Mouse (Mus musculus): ENCODE measurements at regions not wholly inside any gene's neighbourhood (a gene's known extent, or its start where the extent isn't known, plus 50 kb on each side); places are given as distances from the start of the nearest gene placed in this dataset.

DNA sequence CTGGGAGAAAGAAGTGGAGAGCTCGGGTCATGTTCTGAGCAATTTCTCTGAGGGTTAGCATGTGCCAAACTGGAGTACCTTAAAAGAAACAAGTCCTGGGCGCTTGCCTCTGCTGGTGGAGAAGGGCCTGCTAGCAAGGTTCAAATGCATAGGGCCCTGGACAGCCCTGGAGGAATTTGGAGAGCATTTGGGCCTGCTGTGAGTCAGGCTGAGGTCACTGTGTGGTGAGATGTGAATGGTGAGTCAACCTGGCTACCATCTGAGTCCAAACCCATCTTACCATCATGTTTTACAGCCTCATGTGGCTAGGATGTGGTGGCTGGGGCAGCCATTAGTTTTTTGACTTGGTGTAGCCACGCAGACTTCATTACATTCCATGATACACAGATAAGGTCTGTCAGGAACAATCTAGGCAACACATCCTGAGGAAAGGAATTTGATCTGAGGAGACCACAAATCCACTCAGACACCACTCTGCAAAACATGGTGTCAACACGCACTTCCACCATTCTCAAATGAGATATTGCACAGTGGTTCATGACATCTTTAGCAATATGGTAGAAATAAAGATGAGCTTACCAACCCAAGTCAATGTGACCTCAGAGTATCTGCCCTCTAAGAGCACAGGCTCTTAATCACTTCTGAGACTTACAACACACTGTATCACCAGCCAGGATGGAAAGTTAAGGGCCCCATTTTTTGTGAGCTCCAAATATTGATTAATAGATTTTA, 83.1 kb downstream of the Thbs2 start:
- 89% methylated on average over 4 of the region's 4 CpGs for WGBS
- no peaks in the 10 kb centered on the region for H3K4me1 ChIP-seq (ENCODE audit: insufficient read depth, low read length)
- no peaks in the 10 kb centered on the region for H3K9me3 ChIP-seq (ENCODE audit: low read length)
- no peak for ATAC-seq
- H3K27me3 ChIP-seq (ENCODE audit: insufficient read depth, low read length), result no peaks in the 10 kb centered on the region
- DNase-seq (ENCODE audit: low spot score), result no peak
- H3K9ac ChIP-seq (replicated peaks; ENCODE audit: low read length), result no peak overlapping the region
- no peak overlapping the region for H3K4me3 ChIP-seq (ENCODE audit: low read length)
- no peak for TF ChIP-seq CTCF (IDR thresholded peaks at IDR 0.05; ENCODE audit: low read depth)
- no peak overlapping the region for H3K4me2 ChIP-seq (ENCODE audit: low read depth, low read length)
- no peaks in the 10 kb centered on the region for H3K36me3 ChIP-seq (ENCODE audit: insufficient read depth, low read length)
- H3K27ac ChIP-seq, result no peak overlapping the region

DNA sequence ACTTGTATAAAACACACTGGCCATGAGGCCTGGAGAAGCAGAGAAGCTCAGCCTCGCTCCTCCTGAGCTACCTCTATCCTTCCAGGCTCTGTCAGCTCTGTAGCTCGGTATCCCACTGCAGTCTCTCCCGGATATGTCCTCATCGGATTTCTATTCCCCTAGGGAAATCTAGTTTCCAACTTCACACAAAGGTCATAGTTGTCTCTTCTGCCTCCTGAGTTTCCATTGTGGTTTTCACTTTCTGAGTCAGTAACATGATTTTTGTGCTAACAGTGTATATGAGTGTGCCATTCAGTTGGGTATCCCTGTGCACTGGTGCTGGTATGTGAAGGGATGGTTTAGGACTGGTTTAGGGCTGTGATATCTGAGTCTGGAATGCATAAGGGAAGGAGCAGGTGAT, 85.2 kb downstream of the Thbs2 start:
- no peak for TF ChIP-seq CTCF (IDR thresholded peaks at IDR 0.05; ENCODE audit: low read depth)
- no peak overlapping the region for H3K27ac ChIP-seq
- no peaks in the 10 kb centered on the region for H3K27me3 ChIP-seq (ENCODE audit: insufficient read depth, low read length)
- H3K4me2 ChIP-seq (ENCODE audit: low read depth, low read length), result no peak overlapping the region
- DNase-seq (ENCODE audit: low spot score) (no peak), ATAC-seq (no peak)
- no peak overlapping the region for H3K9ac ChIP-seq (replicated peaks; ENCODE audit: low read length)
- no peaks in the 10 kb centered on the region for H3K9me3 ChIP-seq (ENCODE audit: low read length)
- H3K36me3 ChIP-seq (ENCODE audit: insufficient read depth, low read length), result no peaks in the 10 kb centered on the region
- no peaks in the 10 kb centered on the region for H3K4me1 ChIP-seq (ENCODE audit: insufficient read depth, low read length)
- no peak overlapping the region for H3K4me3 ChIP-seq (ENCODE audit: low read length)
- WGBS, result 84% methylated on average over 4 of the region's 4 CpGs

DNA sequence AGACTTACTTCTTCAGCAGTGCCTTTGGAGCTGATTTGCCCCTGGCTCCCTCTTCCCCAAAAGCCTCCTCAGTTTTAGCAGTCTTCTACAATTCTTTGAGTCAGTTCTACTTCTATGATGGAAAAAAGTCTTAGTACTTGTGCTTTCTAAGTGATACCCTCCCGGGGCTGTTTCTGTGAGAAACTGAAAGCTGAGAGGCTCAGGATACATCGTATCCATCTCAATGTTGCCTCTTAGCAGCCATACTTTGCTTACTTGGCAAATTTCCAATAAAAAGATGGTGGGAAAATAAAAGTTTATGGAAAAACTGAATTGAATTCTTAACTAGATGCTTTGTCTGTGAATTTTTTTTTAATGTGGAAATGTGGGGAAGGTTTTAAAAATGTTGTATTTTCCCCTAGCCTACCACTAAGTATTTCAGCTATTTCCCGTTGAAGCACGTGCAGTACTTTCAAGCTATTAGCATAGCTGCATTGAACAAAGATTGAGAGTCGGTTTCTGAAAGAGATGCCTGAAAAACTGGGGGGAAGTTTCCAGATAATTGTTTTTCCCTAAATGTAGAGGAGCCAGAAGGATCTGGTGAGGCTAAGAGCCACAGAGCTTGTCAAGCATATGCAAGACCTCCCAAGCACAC, 87.6 kb downstream of the Thbs2 start:
- no peak for ATAC-seq
- Histone ChIP-seq H3K4me2 (ENCODE audit: low read depth, low read length) (no peak overlapping the region), H3K36me3 (ENCODE audit: insufficient read depth, low read length) (no peaks in the 10 kb centered on the region), H3K27ac (no peak overlapping the region), H3K9ac (replicated peaks; ENCODE audit: low read length) (no peak overlapping the region), H3K4me1 (ENCODE audit: insufficient read depth, low read length) (no peaks in the 10 kb centered on the region), H3K9me3 (ENCODE audit: low read length) (no peaks in the 10 kb centered on the region), H3K4me3 (ENCODE audit: low read length) (no peak overlapping the region), H3K27me3 (ENCODE audit: insufficient read depth, low read length) (no peaks in the 10 kb centered on the region)
- WGBS, result 72% methylated on average over 5 of the region's 5 CpGs
- no peak for TF ChIP-seq CTCF (IDR thresholded peaks at IDR 0.05; ENCODE audit: low read depth)
- no peak for DNase-seq (ENCODE audit: low spot score)

DNA sequence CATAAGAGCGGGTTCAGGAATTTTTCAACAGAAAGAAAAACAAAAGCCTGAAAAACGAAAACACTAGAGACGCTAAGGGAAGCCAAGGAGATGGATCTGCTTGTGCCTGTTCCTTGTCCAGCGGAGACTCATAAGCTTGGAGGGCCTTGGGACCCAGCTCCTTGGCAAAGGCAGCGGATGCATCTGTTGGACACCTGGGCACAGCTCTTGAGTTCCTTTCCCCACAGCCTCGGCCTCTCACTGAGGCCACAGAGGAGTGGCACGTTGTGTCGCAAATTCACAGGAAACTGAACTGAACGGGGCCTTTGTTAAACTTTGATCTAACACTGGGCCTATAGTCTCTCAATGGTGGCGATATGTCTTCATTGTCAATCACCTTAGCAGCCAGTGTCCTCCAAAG, 94.4 kb downstream of the Thbs2 start:
- Histone ChIP-seq H3K9me3 (ENCODE audit: low read length) (no peaks in the 10 kb centered on the region), H3K27ac (no peak overlapping the region), H3K9ac (replicated peaks; ENCODE audit: low read length) (no peak overlapping the region), H3K4me2 (ENCODE audit: low read depth, low read length) (no peak overlapping the region), H3K4me1 (ENCODE audit: insufficient read depth, low read length) (no peaks in the 10 kb centered on the region), H3K4me3 (ENCODE audit: low read length) (no peak overlapping the region), H3K36me3 (ENCODE audit: insufficient read depth, low read length) (no peaks in the 10 kb centered on the region), H3K27me3 (ENCODE audit: insufficient read depth, low read length) (no peaks in the 10 kb centered on the region)
- ATAC-seq (no peak), DNase-seq (ENCODE audit: low spot score) (no peak)
- TF ChIP-seq CTCF (IDR thresholded peaks at IDR 0.05; ENCODE audit: low read depth), result no peak
- 74% methylated on average over 10 of the region's 10 CpGs for WGBS

DNA sequence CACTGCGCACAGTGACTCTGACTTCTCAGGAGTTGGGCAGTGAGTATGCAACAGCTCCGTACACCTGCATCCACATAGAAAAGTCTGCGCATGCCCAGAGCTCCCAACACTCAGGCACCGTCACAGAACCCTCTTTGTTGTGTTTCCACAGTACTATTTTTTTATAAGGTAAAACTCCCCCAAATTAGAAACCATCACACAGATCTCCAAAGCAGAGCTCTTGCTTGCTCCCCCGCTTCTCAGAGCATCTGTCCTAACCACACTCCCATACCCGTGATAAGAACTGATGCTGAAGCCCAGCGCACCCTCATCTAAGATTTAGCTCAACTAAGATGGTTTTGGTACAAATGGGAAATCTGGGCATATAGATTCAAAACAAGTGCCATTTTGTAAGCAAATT, 97.6 kb downstream of the Thbs2 start:
- H3K36me3 ChIP-seq (ENCODE audit: insufficient read depth, low read length), result no peaks in the 10 kb centered on the region
- TF ChIP-seq CTCF (IDR thresholded peaks at IDR 0.05; ENCODE audit: low read depth), result no peak
- no peak overlapping the region for H3K27ac ChIP-seq
- no peak overlapping the region for H3K9ac ChIP-seq (replicated peaks; ENCODE audit: low read length)
- ATAC-seq, result no peak
- no peak overlapping the region for H3K4me2 ChIP-seq (ENCODE audit: low read depth, low read length)
- WGBS, result 91% methylated on average over 7 of the region's 7 CpGs
- DNase-seq (ENCODE audit: low spot score), result no peak
- H3K27me3 ChIP-seq (ENCODE audit: insufficient read depth, low read length), result no peaks in the 10 kb centered on the region
- no peaks in the 10 kb centered on the region for H3K4me1 ChIP-seq (ENCODE audit: insufficient read depth, low read length)
- H3K4me3 ChIP-seq (ENCODE audit: low read length), result no peak overlapping the region
- H3K9me3 ChIP-seq (ENCODE audit: low read length), result no peaks in the 10 kb centered on the region

DNA sequence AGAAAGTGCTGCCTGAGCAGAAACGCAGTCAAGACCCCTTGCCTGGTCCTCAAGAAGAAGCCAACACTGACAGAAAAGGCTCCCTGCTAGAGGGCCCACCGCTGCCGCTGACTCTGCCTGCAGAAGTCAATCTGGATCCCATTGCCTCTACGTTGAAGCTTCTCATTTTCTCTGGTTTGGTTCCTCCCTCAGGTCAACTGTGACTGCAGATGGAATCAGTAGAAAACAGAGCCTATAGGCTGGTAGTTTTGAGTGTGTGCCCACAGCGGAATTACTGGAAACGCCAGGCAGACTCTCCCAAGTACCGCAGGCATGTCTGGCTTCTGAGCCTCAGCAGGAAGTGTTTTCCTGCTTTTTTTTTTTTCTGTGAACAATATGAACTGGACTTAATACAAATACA, 98.5 kb downstream of the Thbs2 start:
- no peak for TF ChIP-seq CTCF (IDR thresholded peaks at IDR 0.05; ENCODE audit: low read depth)
- H3K4me3 ChIP-seq (ENCODE audit: low read length), result no peak overlapping the region

More for the DNA sequence above, 98.5 kb downstream of the Thbs2 start:
- Histone ChIP-seq H3K36me3 (ENCODE audit: insufficient read depth, low read length) (no peaks in the 10 kb centered on the region), H3K27ac (no peak overlapping the region), H3K4me2 (ENCODE audit: low read depth, low read length) (no peak overlapping the region), H3K4me1 (ENCODE audit: insufficient read depth, low read length) (no peaks in the 10 kb centered on the region), H3K27me3 (ENCODE audit: insufficient read depth, low read length) (no peaks in the 10 kb centered on the region), H3K9me3 (ENCODE audit: low read length) (no peaks in the 10 kb centered on the region), H3K9ac (replicated peaks; ENCODE audit: low read length) (no peak overlapping the region)
- WGBS, result 75% methylated on average over 7 of the region's 7 CpGs
- ATAC-seq (no peak), DNase-seq (ENCODE audit: low spot score) (no peak)

Data from hindbrain, postnatal 0 days (tissue).